Mouse (Mus musculus) thymus, adult 2 months (tissue): Measurements from ENCODE around the gene Tmem213. TPM values are rescaled to one million over a fixed set of nuclear protein-coding genes. Genes with fewer than 3 reads are reported as not detected.

Experiments used
- DNase-seq: peaks from one replicate; pipeline ENCODE4 v3.0.0; 2021
- H3K27ac ChIP-seq: fragments of 200-500 bp; 2 replicates; pipeline ENCODE4 v1.5.1; 2012; ENCODE audit warnings: low read length, control low read depth; ENCODE audit not compliant: control insufficient read depth, insufficient read depth
- H3K27me3 ChIP-seq: fragments of 200-500 bp; 2 replicates; pipeline ENCODE4 v1.6.1; 2012; ENCODE audit warnings: mild to moderate bottlenecking, low read length, moderate library complexity, mixed read lengths; ENCODE audit not compliant: control insufficient read depth, insufficient read depth
- H3K36me3 ChIP-seq: fragments of 200-500 bp; 2 replicates; pipeline ENCODE4 v1.6.1; 2012; ENCODE audit warnings: mild to moderate bottlenecking, low read length, moderate library complexity; ENCODE audit not compliant: control insufficient read depth, insufficient read depth
- H3K4me1 ChIP-seq: fragments of 200-500 bp; replicated peaks from 2 replicates; pipeline ENCODE4 v1.6.1; 2012; ENCODE audit warnings: low read length; ENCODE audit not compliant: control insufficient read depth, insufficient read depth
- H3K4me3 ChIP-seq: fragments of 200-500 bp; 2 replicates; pipeline ENCODE4 v1.5.1; 2012; ENCODE audit warnings: mild to moderate bottlenecking, low read length, control low read depth, moderate library complexity; ENCODE audit not compliant: control insufficient read depth, insufficient read depth
- CTCF ChIP-seq: fragments of 200-500 bp; IDR thresholded peaks from 2 replicates; pipeline ENCODE4 v1.5.1; 2012; ENCODE audit warnings: mild to moderate bottlenecking, control low read depth, low read length, moderate library complexity, borderline replicate concordance; ENCODE audit not compliant: control insufficient read depth, poor library complexity, insufficient read depth; ENCODE audit errors: extremely low read depth
- POLR2A ChIP-seq: fragments of 200-500 bp; IDR thresholded peaks from 2 replicates; pipeline ENCODE4 v1.6.1; 2012; ENCODE audit warnings: mild to moderate bottlenecking, low read length, control low read depth, moderate library complexity; ENCODE audit not compliant: control insufficient read depth, poor library complexity, insufficient read depth; ENCODE audit errors: extremely low read depth
- WGBS: fragments of 180-500 bp; shearing (Covaris S2); methylation state at CpG from one replicate; pipeline ENCODE4 v1.1.7; 2018; 5-methylcytosine and 5-hydroxymethylcytosine counted together
- polyA plus RNA-seq: library from polyadenylated mRNA; depleted of rRNA; stranded (reverse); fragments of >200 nt; gene quantifications from 2 replicates; pipeline ENCODE4 v1.2.3, GENCODE M21; 2012

Gene Tmem213
- polyA plus RNA-seq, 1 experiment: 0.38 TPM

DNA sequence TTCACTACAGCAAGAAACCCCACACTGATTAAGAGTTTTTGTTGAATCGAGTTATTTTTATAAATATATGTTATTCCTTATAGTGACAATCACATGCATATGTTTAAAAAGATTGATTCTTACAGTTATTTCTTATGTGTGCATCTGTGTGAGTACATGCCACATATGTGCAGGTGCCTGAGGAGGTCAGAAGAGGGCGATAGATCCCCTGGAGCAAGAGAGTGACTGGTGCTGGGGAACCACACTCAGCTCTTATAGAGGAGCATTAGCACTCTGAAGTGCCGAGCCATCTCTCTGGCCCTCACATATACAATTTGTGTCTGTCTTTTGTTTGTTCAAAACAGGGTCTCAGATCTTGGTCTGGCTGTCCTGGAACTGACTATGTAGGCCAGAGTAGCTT, 35.5 kb upstream of the Tmem213 start:
- Histone ChIP-seq H3K27me3 (no peaks in the 10 kb centered on the region), H3K4me3 (no peak overlapping the region), H3K4me1 (no peaks in the 10 kb centered on the region), H3K27ac (no peak overlapping the region), H3K36me3 (no peaks in the 10 kb centered on the region)
- TF ChIP-seq CTCF (no peak), POLR2A (no peak)
- no peak for DNase-seq
- WGBS: 96% methylated on average over 3 of the region's 3 CpGs

GRCm38 (mm10) chr6:38080364-38080763, 28.7 kb upstream of the Tmem213 start:
- 86% methylated on average over 4 of the region's 4 CpGs for WGBS
- no peak overlapping the region for H3K4me3 ChIP-seq
- DNase-seq: no peak
- no peak overlapping the region for H3K27ac ChIP-seq
- TF ChIP-seq CTCF: no peak
- TF ChIP-seq POLR2A: no peak
- no peaks in the 10 kb centered on the region for H3K36me3 ChIP-seq
- H3K27me3 ChIP-seq: no peaks in the 10 kb centered on the region
- H3K4me1 ChIP-seq: no peaks in the 10 kb centered on the region

GRCm38 (mm10) chr6:38081727-38082341, 27.2 kb upstream of the Tmem213 start:
- H3K4me1 ChIP-seq: no peaks in the 10 kb centered on the region
- TF ChIP-seq CTCF: no peak
- TF ChIP-seq POLR2A: no peak
- no peaks in the 10 kb centered on the region for H3K27me3 ChIP-seq
- no peaks in the 10 kb centered on the region for H3K36me3 ChIP-seq
- no peak overlapping the region for H3K4me3 ChIP-seq
- DNase-seq: no peak
- 88% methylated on average over 11 of the region's 11 CpGs for WGBS
- no peak overlapping the region for H3K27ac ChIP-seq

DNA sequence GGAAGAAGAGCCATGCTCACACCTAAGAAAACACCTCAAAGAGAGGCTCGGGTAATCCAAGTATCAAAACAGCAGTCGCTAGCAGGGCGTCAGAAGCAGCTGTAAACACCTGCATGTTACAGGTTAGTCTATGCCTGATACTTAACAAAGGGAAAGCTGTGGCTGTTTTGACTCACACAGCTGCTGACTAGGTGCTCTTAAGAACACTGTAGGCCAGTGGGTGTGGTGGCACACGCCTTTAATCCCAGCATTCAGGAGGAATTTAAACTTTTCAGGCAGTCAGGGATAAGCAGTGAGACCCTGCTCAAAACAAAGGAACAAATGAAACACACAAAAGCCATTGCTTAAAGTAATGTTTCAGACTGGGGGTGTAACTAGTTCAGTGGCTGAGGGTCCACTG, 25.9 kb upstream of the Tmem213 start:
- no peaks in the 10 kb centered on the region for H3K4me1 ChIP-seq

GRCm38 (mm10) chr6:38087242-38088026, 21.6 kb upstream of the Tmem213 start:
- Histone ChIP-seq H3K27ac (no peak overlapping the region), H3K4me1 (no peaks in the 10 kb centered on the region), H3K27me3 (no peaks in the 10 kb centered on the region), H3K36me3 (no peaks in the 10 kb centered on the region), H3K4me3 (no peak overlapping the region)
- WGBS: 91% methylated on average over 9 of the region's 9 CpGs
- no peak for DNase-seq
- TF ChIP-seq CTCF: no peak
- TF ChIP-seq POLR2A: no peak

More for the DNA sequence above, 25.9 kb upstream of the Tmem213 start:
- no peak overlapping the region for H3K4me3 ChIP-seq
- 74% methylated on average over 4 of the region's 4 CpGs for WGBS
- H3K27ac ChIP-seq: no peak overlapping the region
- DNase-seq: no peak
- no peaks in the 10 kb centered on the region for H3K36me3 ChIP-seq
- no peak for TF ChIP-seq POLR2A
- no peak for TF ChIP-seq CTCF
- H3K27me3 ChIP-seq: no peaks in the 10 kb centered on the region

DNA sequence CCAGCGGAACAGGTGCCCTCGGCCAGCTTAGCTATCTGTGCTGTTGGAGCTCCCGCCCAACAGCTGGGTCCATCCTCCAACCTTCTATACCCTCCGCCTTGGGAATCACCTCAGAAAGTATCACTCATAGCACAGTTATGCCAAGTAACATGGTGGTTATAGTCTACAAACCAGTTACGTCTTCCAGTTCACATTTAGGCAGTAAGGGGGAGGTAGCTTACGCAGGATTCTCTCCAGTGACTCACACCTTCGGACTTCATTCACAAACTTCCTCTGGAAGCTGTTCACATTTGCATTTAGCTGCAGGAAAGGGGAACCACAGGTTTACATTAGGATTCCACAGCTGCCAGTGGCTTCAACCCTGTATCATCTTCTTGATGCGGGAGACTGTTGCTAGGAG, 16.5 kb upstream of the Tmem213 start:
- Histone ChIP-seq H3K4me1 (no peaks in the 10 kb centered on the region), H3K4me3 (no peak overlapping the region), H3K27ac (no peak overlapping the region), H3K27me3 (no peaks in the 10 kb centered on the region), H3K36me3 (no peaks in the 10 kb centered on the region)
- TF ChIP-seq POLR2A (no peak), CTCF (no peak)
- 93% methylated on average over 8 of the region's 8 CpGs for WGBS
- no peak for DNase-seq
